Mouse (Mus musculus): Measurements from ENCODE around the gene Eloa. TPM values are rescaled to one million over a fixed set of nuclear protein-coding genes. Genes with fewer than 3 reads are reported as not detected.
A peak's percentile ranks its signal among the peaks of the same experiment; 100 is the strongest.
"Not testable (repeated sequence)": the region's sequence is repeated elsewhere in the genome, so short reads cannot be mapped to it uniquely, and the experiment has no call there.

Eloa gene
- 0.98 and 1.5 TPM in 2 replicates for polyA plus RNA-seq (2012)

DNA sequence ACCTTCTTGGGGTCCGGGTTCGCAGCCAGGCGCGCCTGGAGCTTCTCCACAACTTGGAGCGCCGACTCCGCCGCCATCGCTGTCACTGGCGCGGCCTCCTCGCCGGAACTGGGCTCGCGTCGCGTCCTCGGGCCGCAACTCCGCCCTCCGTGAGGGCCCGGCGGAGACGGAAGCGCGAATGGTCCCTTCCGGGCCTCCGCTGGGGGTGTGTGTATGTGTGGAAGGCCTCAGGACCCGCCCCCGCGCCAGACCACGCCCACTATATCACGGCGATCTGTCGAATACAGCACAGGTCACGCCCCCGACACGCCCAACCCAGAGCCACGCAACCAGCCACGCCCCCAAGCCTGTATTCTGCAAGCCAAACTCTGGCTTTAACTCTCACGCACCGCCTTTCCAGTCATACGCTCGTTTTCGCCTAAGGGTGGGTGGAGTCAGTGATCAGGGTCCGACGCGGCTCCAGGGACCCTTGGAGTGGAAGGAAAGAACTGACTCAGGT is at the start of gene Eloa:
TSS of gene Eloa (minus strand) at position 215 of the 499 bp plus-strand sequence.
- peak; percentile 90 for TF ChIP-seq GATA1 (IDR thresholded peaks at IDR 0.05; ENCODE audit: low read length)
- TF ChIP-seq TAL1 (IDR thresholded peaks at IDR 0.05; ENCODE audit: low read length) = no peak
- Histone ChIP-seq H3K4me1 (ENCODE audit: control insufficient read depth) (peaks cover 37% of the 10 kb centered on the region), H3K9me3 (ENCODE audit: control insufficient read depth, low read length) (no peaks in the 10 kb centered on the region), H3K27me3 (ENCODE audit: control insufficient read depth) (no peaks in the 10 kb centered on the region), H3K36me3 (ENCODE audit: control insufficient read depth) (peaks cover 27% of the 10 kb centered on the region), H3K4me3 (replicated peaks) (peak within 1 kb of the TSS; percentile 100)

DNA sequence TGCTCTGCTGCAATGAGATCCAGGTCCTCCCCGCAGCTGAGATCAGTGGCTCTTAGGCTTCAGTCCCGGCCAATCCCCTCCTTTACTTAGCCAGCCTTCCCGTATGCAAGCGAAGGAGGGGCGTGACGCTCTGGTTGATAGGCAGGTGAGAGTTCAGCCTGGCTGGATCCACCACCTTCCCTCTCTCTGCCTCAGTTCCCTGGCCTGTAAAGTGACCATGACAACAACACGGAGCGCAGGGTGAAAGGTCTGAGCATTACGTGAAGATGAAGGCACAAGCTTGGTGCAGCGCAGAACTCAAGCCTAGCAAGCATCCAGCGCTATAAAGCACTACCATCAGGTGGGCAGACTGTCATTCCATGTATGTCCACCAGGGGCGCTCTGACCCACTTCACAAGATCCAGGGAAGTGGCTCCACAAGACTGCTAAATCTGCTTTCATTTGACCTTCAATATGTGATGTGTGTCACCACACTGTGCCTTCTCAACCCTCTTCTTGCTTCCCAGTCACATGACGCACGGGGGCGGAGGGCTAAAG is 49.7 kb upstream of the Eloa start:
- Histone ChIP-seq H3K27me3 (ENCODE audit: control insufficient read depth) (peaks cover 46% of the 10 kb centered on the region), H3K36me3 (ENCODE audit: control insufficient read depth) (no peaks in the 10 kb centered on the region), H3K4me3 (replicated peaks) (no peak overlapping the region), H3K9me3 (ENCODE audit: control insufficient read depth, low read length) (no peaks in the 10 kb centered on the region), H3K4me1 (ENCODE audit: control insufficient read depth) (peaks cover 20% of the 10 kb centered on the region)
- TF ChIP-seq GATA1 (IDR thresholded peaks at IDR 0.05; ENCODE audit: low read length) (no peak), TAL1 (IDR thresholded peaks at IDR 0.05; ENCODE audit: low read length) (no peak)

DNA sequence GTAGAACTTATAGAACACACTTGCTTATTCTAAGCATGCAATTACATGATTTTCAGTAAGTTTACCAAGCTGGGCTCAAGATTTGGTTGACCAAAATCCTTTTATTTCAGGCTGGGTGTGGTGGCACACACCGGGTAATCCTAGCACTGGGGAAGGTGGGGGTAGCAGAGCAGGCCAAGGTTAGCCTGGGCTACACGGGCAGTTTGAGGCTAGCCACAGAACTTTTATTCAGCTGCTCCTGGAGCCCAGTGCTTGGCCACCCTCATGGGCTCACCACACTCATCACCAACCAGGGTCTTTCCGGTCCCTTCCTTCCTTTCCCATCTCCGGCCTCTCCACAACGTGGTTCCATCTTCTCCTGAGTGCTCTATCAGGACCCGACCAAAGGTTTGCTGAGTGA is 49.0 kb upstream of the Eloa start:
- peaks cover 46% of the 10 kb centered on the region for H3K27me3 ChIP-seq (ENCODE audit: control insufficient read depth)
- H3K36me3 ChIP-seq (ENCODE audit: control insufficient read depth) = no peaks in the 10 kb centered on the region
- no peaks in the 10 kb centered on the region for H3K9me3 ChIP-seq (ENCODE audit: control insufficient read depth, low read length)
- H3K4me1 ChIP-seq (ENCODE audit: control insufficient read depth) = peaks cover 20% of the 10 kb centered on the region
- H3K4me3 ChIP-seq (replicated peaks) = no peak overlapping the region
- TF ChIP-seq GATA1 (IDR thresholded peaks at IDR 0.05; ENCODE audit: low read length) (no peak), TAL1 (IDR thresholded peaks at IDR 0.05; ENCODE audit: low read length) (no peak)

DNA sequence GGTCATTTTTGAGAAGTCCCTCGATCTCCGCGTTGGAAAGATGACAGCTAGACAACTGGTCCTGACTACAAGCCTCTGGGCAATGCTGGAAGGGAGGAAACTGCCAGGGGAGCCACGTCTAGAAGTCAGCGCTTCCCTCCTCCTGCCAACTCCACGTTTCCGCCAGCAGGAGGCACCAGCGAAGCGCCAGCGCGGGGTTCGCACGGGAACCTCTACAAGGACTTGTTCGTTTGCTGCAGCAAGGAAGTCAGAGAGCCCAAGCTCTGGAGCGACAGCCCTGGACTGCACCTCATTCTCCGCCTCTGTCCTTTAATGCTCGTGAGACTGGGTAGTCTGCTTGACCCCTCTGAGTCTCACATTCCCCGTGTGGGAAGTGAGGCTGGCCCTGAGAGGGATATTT is 48.4 kb upstream of the Eloa start:
- H3K4me1 ChIP-seq (ENCODE audit: control insufficient read depth) = peaks cover 20% of the 10 kb centered on the region
- peaks cover 49% of the 10 kb centered on the region for H3K27me3 ChIP-seq (ENCODE audit: control insufficient read depth)
- no peak overlapping the region for H3K4me3 ChIP-seq (replicated peaks)
- H3K9me3 ChIP-seq (ENCODE audit: control insufficient read depth, low read length) = no peaks in the 10 kb centered on the region
- no peak for TF ChIP-seq GATA1 (IDR thresholded peaks at IDR 0.05; ENCODE audit: low read length)
- no peak for TF ChIP-seq TAL1 (IDR thresholded peaks at IDR 0.05; ENCODE audit: low read length)
- H3K36me3 ChIP-seq (ENCODE audit: control insufficient read depth) = no peaks in the 10 kb centered on the region

DNA sequence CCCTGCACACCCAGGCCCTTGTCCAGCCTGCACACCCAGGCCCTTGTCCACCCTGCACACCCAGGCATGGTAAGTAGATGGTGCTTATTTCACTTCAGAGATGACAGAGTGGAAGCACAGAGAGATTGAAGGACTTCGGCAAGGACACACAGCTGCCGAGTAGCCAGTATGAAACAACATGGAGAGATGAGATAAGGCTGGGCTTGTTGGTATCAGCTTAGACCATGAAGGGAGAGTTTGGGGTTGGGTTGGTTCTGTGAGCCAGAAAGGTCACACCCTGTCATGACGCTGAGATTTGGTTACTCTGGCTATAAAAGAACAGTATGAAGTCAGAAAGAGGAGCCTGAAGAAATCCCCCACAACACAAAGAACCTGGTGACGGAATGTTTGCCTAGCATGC is 47.8 kb upstream of the Eloa start:
- peaks cover 20% of the 10 kb centered on the region for H3K4me1 ChIP-seq (ENCODE audit: control insufficient read depth)
- no peak overlapping the region for H3K4me3 ChIP-seq (replicated peaks)
- H3K9me3 ChIP-seq (ENCODE audit: control insufficient read depth, low read length) = no peaks in the 10 kb centered on the region
- no peaks in the 10 kb centered on the region for H3K36me3 ChIP-seq (ENCODE audit: control insufficient read depth)
- peaks cover 52% of the 10 kb centered on the region for H3K27me3 ChIP-seq (ENCODE audit: control insufficient read depth)
- TF ChIP-seq GATA1 (IDR thresholded peaks at IDR 0.05; ENCODE audit: low read length) (no peak), TAL1 (IDR thresholded peaks at IDR 0.05; ENCODE audit: low read length) (no peak; the same call in 2 of the 3 replicates)

DNA sequence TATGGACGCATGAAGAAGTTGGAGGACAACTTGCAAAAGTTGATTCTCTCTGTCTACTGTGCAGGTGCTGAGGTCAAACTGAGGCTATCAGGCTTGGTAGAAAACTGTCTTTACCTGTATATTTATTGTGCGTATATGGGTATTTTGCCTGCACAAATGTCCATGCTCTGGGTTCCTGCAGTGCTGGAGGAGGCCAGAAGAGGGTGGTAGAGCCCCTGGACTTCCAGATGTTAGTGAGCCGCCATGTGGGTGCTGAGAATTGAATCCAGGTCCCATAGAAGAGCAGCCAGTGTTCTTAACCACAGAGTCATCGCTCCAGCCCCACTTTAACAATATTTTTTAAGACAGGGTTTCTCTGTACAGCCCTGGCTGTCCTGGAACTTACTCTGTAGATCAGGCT is 41.6 kb upstream of the Eloa start:
- no peak overlapping the region for H3K4me3 ChIP-seq (replicated peaks)
- 0 out of 2 replicates have a peak, but pooled peaks cover 3% of the 10 kb centered on the region for H3K9me3 ChIP-seq (ENCODE audit: control insufficient read depth, low read length)
- TF ChIP-seq GATA1 (IDR thresholded peaks at IDR 0.05; ENCODE audit: low read length) (no peak), TAL1 (IDR thresholded peaks at IDR 0.05; ENCODE audit: low read length) (no peak)
- peaks cover 32% of the 10 kb centered on the region for H3K27me3 ChIP-seq (ENCODE audit: control insufficient read depth)
- no peaks in the 10 kb centered on the region for H3K36me3 ChIP-seq (ENCODE audit: control insufficient read depth)
- H3K4me1 ChIP-seq (ENCODE audit: control insufficient read depth) = no peaks in the 10 kb centered on the region

DNA sequence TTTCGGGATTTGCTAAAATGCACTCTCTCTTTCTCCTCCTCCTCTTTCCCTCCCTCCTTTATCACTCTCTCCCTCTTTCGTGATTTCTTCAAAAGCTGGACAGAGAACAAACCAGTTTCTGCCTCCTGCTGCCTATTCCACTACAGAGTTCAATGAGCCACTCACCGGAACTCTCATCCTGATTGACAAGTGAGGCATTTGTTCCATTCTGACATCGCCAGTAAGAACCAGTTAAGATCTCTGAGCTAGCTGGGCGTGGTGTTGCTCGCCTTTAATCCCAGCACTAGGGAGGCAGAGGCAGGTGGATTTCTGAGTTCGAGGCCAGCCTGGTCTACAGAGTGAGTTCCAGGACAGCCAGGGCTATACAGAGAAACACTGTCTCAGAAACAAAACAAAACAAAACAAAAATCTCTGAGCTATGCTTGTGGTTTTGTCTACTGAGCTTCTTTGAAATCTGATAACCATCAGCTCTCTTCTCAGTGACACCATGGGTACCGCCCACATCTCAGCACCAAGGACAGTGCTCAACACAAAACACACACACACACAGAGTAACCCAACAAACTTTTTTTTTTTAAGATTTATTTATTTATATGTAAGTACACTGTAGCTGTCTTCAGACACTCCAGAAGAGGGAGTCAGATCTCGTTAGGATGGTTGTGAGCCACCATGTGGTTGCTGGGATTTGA is 38.4 kb upstream of the Eloa start:
- not testable (repeated sequence) for H3K36me3 ChIP-seq (ENCODE audit: control insufficient read depth); H3K9me3 ChIP-seq (ENCODE audit: control insufficient read depth, low read length); H3K4me1 ChIP-seq (ENCODE audit: control insufficient read depth); H3K4me3 ChIP-seq (replicated peaks)
- peaks cover 46% of the 10 kb centered on the region for H3K27me3 ChIP-seq (ENCODE audit: control insufficient read depth)

DNA sequence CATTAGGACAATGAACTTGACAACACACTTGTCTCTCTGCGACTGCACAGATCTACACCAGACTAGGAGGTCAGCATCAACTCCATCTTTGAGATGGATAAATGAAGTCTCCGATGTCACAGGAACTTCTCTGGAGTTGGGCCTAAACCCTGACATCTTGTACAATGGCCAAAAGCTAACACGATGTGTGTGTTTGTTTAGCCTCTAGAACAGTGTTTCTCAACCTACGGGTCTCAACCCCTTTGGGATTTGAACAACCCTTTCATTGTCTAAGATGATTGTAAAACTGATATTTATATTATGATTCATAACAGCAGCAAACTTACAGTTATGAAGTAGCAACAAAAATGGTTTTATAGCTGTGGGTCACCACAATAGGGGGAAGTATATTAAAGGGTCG is 36.4 kb upstream of the Eloa start:
- no peaks in the 10 kb centered on the region for H3K36me3 ChIP-seq (ENCODE audit: control insufficient read depth)
- H3K27me3 ChIP-seq (ENCODE audit: control insufficient read depth) = peaks cover 41% of the 10 kb centered on the region
- H3K9me3 ChIP-seq (ENCODE audit: control insufficient read depth, low read length) = no peaks in the 10 kb centered on the region
- H3K4me1 ChIP-seq (ENCODE audit: control insufficient read depth) = peaks cover 7% of the 10 kb centered on the region
- H3K4me3 ChIP-seq (replicated peaks) = no peak overlapping the region
- TF ChIP-seq TAL1 (IDR thresholded peaks at IDR 0.05; ENCODE audit: low read length) (no peak), GATA1 (IDR thresholded peaks at IDR 0.05; ENCODE audit: low read length) (no peak)

DNA sequence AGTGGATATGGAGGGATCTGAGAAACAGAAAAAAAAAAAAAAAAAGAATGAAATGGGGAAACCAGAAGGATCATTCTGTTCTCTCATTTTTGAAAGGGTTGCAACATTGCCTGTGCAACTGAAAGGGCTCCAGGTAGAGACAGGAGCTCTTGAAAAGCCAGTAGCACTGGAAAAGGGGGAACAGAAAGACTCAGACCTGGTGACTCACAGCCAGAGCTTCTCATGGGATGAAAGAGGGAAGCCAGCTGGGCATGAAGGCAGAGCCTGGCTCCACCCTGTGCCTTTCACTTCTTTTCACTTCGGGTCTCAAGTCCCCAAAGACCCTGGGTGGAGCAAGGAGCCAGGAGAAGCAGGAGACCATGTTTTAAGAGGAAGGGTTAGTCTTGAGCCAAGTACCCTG is 34.5 kb upstream of the Eloa start:
- peaks cover 14% of the 10 kb centered on the region for H3K36me3 ChIP-seq (ENCODE audit: control insufficient read depth)
- H3K4me3 ChIP-seq (replicated peaks) = no peak overlapping the region
- H3K9me3 ChIP-seq (ENCODE audit: control insufficient read depth, low read length) = no peaks in the 10 kb centered on the region
- TF ChIP-seq GATA1 (IDR thresholded peaks at IDR 0.05; ENCODE audit: low read length) (no peak), TAL1 (IDR thresholded peaks at IDR 0.05; ENCODE audit: low read length) (no peak)
- H3K4me1 ChIP-seq (ENCODE audit: control insufficient read depth) = peaks cover 21% of the 10 kb centered on the region
- peaks cover 34% of the 10 kb centered on the region for H3K27me3 ChIP-seq (ENCODE audit: control insufficient read depth)

Measured in erythroblast, embryonic 14.5 days (primary cell).